Mouse (Mus musculus): Measurements from ENCODE around the gene Adgrg1.

GRCm38 (mm10) chr8:94997857-94998243, 23.3 kb downstream of the Adgrg1 start:
- TF ChIP-seq CTCF (IDR thresholded peaks at IDR 0.05; ENCODE audit: low read depth): no peak
- no peak for TF ChIP-seq EP300 (optimal IDR thresholded peaks at IDR 0.05)
